Mouse (Mus musculus) lung, postnatal 4 days (tissue): ENCODE measurements around the gene Nrcam.
A peak's percentile ranks its signal among the peaks of the same experiment; 100 is the strongest.
"Not testable (repeated sequence)": the region's sequence is repeated elsewhere in the genome, so short reads cannot be mapped to it uniquely, and the experiment has no call there.

ENCODE experiments used
- DNase-seq, 2 experiments: peaks; one replicate each; pipeline ENCODE4 v3.0.0; 2021

Nrcam gene

GRCm38 (mm10) chr12:44328381-44329315, at the start of gene Nrcam:
Gene Nrcam, plus strand, starts transcription at chr12:44328885.
- peak; percentile 58 to 79 for DNase-seq

GRCm38 (mm10) chr12:44280147-44280546, 48.5 kb upstream of the Nrcam start:
- DNase-seq: not testable (repeated sequence)

GRCm38 (mm10) chr12:44281534-44281933, 47.2 kb upstream of the Nrcam start:
- DNase-seq: no peak

- DNase-seq: peak in 1 of 2 experiments; percentile 25
These were observed 45.3 kb upstream of the Nrcam start for GRCm38 (mm10) chr12:44283378-44283777.

GRCm38 (mm10) chr12:44286992-44287391, 41.7 kb upstream of the Nrcam start:
- no peak for DNase-seq

- peak in 1 of 2 experiments; percentile 72 for DNase-seq
These were observed 36.4 kb upstream of the Nrcam start for GRCm38 (mm10) chr12:44292281-44292680.

GRCm38 (mm10) chr12:44300793-44301192, 27.9 kb upstream of the Nrcam start:
- no peak for DNase-seq

- no peak for DNase-seq
These were observed 24.7 kb upstream of the Nrcam start for GRCm38 (mm10) chr12:44304012-44304411.

GRCm38 (mm10) chr12:44304869-44305268, 23.8 kb upstream of the Nrcam start:
- DNase-seq: peak; percentile 27 to 71

GRCm38 (mm10) chr12:44308221-44308620, 20.5 kb upstream of the Nrcam start:
- DNase-seq: no peak

GRCm38 (mm10) chr12:44315212-44315611, 13.5 kb upstream of the Nrcam start:
- no peak for DNase-seq

GRCm38 (mm10) chr12:44325091-44325490, 3.6 kb upstream of the Nrcam start:
- DNase-seq: no peak

GRCm38 (mm10) chr12:44327452-44327851, 1.2 kb upstream of the Nrcam start:
- no peak for DNase-seq

GRCm38 (mm10) chr12:44329316-44330215, 881 bp downstream of the Nrcam start:
- peak in 1 of 2 experiments; percentile 42 for DNase-seq

GRCm38 (mm10) chr12:44330216-44330719, 1.6 kb downstream of the Nrcam start:
- no peak for DNase-seq

- no peak for DNase-seq
These were observed 8.5 kb downstream of the Nrcam start for GRCm38 (mm10) chr12:44337136-44337640.

GRCm38 (mm10) chr12:44338195-44338622, 9.5 kb downstream of the Nrcam start:
- no peak for DNase-seq

- DNase-seq: no peak
These were observed 15.4 kb downstream of the Nrcam start for GRCm38 (mm10) chr12:44344075-44344474.

- DNase-seq: no peak
These were observed 16.6 kb downstream of the Nrcam start for GRCm38 (mm10) chr12:44345251-44345650.

GRCm38 (mm10) chr12:44346143-44346542, 17.5 kb downstream of the Nrcam start:
- DNase-seq: no peak

GRCm38 (mm10) chr12:44355116-44355515, 26.4 kb downstream of the Nrcam start:
- DNase-seq: no peak

- DNase-seq: no peak
These were observed 28.8 kb downstream of the Nrcam start for GRCm38 (mm10) chr12:44357460-44357859.

GRCm38 (mm10) chr12:44357881-44358280, 29.2 kb downstream of the Nrcam start:
- no peak for DNase-seq
